Mouse (Mus musculus) CH12.LX (cell line): Measurements from ENCODE around the gene Rpl13. TPM values are rescaled to one million over a fixed set of nuclear protein-coding genes. Genes with fewer than 3 reads are reported as not detected.

Source experiments
- DNase-seq: peaks from one replicate; pipeline ENCODE4 v3.0.0-alpha.2; 2013; ENCODE audit errors: extremely low read depth
- H3K27ac ChIP-seq: 2 replicates; pipeline ENCODE4 v1.5.1; 2012; ENCODE audit warnings: low read depth, mild to moderate bottlenecking, control low read depth, moderate library complexity; ENCODE audit not compliant: insufficient read depth
- H3K27me3 ChIP-seq: replicated peaks from 2 replicates; pipeline ENCODE3; 2012; ENCODE audit warnings: inconsistent platforms
- H3K36me3 ChIP-seq, 2 experiments: replicated peaks in 1 of 2; 2 replicates each; pipeline versions ENCODE3 to v1.6.1; 2012; ENCODE audit warnings: inconsistent platforms in 1 of 2, low read length in 1 of 2, mild to moderate bottlenecking in 1 of 2, mixed read lengths in 1 of 2, moderate library complexity in 1 of 2; ENCODE audit not compliant: control insufficient read depth in 1 of 2, insufficient read depth in 1 of 2
- H3K4me1 ChIP-seq, 2 experiments: 2 replicates each; pipeline ENCODE4 v1.6.1; 2012; ENCODE audit warnings: inconsistent platforms in 1 of 2, moderate library complexity in 1 of 2; ENCODE audit not compliant: insufficient read depth in 2 of 2, control insufficient read depth in 1 of 2
- H3K4me2 ChIP-seq: 2 replicates; pipeline ENCODE4 v1.6.1; 2012; ENCODE audit warnings: low read depth, mild to moderate bottlenecking, control low read depth; ENCODE audit not compliant: poor library complexity, insufficient read depth, severe bottlenecking
- H3K4me3 ChIP-seq, 3 experiments: fragments of 150-350 bp in 1 of 3; sonication (generic) in 1 of 3; replicated peaks in 1 of 3; 2 replicates each; pipeline versions ENCODE3 to v1.5.1; 2011 to 2012; ENCODE audit warnings: low read depth in 2 of 3, low read length in 2 of 3, mild to moderate bottlenecking in 2 of 3, moderate library complexity in 2 of 3, control low read depth in 1 of 3, improper control_type of control experiment in 1 of 3, inconsistent platforms in 1 of 3, mixed read lengths in 1 of 3; ENCODE audit not compliant: poor library complexity in 1 of 3
- H3K79me2 ChIP-seq: replicated peaks from 2 replicates; pipeline ENCODE4 v1.6.1; 2012; ENCODE audit warnings: mild to moderate bottlenecking, moderate library complexity; ENCODE audit not compliant: control insufficient read depth, poor library complexity, insufficient read depth, severe bottlenecking; ENCODE audit errors: extremely low read depth
- H3K9ac ChIP-seq: 2 replicates; pipeline ENCODE4 v1.6.1; 2012; ENCODE audit warnings: low read depth, mild to moderate bottlenecking, control low read depth, moderate library complexity; ENCODE audit not compliant: insufficient read depth
- H3K9me3 ChIP-seq: replicated peaks from 2 replicates; pipeline ENCODE3; 2012; ENCODE audit warnings: low read length, inconsistent platforms, mixed read lengths
- BHLHE40 ChIP-seq: IDR thresholded peaks from 2 replicates; pipeline ENCODE4 v1.6.1; 2011; ENCODE audit warnings: mild to moderate bottlenecking, low read depth, low read length, improper control_type of control experiment
- CHD1 ChIP-seq: IDR thresholded peaks from 2 replicates; pipeline ENCODE4 v1.6.1; 2012; ENCODE audit warnings: low read depth, low read length, improper control_type of control experiment, inconsistent platforms
- CTCF ChIP-seq, 2 experiments: IDR thresholded peaks in 1 of 2; conservative IDR thresholded peaks in 1 of 2; 2 replicates each; pipeline ENCODE4 v1.5.1; 2011 to 2012; ENCODE audit warnings: low read depth in 2 of 2, low read length in 2 of 2, improper control_type of control experiment in 1 of 2, inconsistent platforms in 1 of 2, mild to moderate bottlenecking in 1 of 2, moderate library complexity in 1 of 2
- E2F4 ChIP-seq: IDR thresholded peaks from 2 replicates; pipeline ENCODE4 v1.6.1; 2011; ENCODE audit warnings: low read depth, low read length, improper control_type of control experiment; ENCODE audit not compliant: insufficient replicate concordance
- ELF1 ChIP-seq: IDR thresholded peaks from 2 replicates; pipeline ENCODE4 v1.6.1; 2014; ENCODE audit warnings: low read depth, mild to moderate bottlenecking, inconsistent platforms, low read length, improper control_type of control experiment
- EP300 ChIP-seq: IDR thresholded peaks from 2 replicates; pipeline ENCODE4 v1.6.1; 2011; ENCODE audit warnings: low read length, improper control_type of control experiment
- ETS1 ChIP-seq: conservative IDR thresholded peaks from 2 replicates; pipeline ENCODE4 v1.6.1; 2012; ENCODE audit warnings: low read depth, mild to moderate bottlenecking, inconsistent platforms, low read length, improper control_type of control experiment, moderate library complexity
- GABPA ChIP-seq: IDR thresholded peaks from 2 replicates; pipeline ENCODE4 v1.6.1; 2012; ENCODE audit warnings: low read depth, low read length, improper control_type of control experiment, inconsistent platforms; ENCODE audit not compliant: insufficient replicate concordance
- HCFC1 ChIP-seq: IDR thresholded peaks from 2 replicates; pipeline ENCODE4 v1.6.1; 2012; ENCODE audit warnings: low read depth, mild to moderate bottlenecking, inconsistent platforms, low read length, improper control_type of control experiment
- IRF4 ChIP-seq: IDR thresholded peaks from 2 replicates; pipeline ENCODE4 v1.6.1; 2014; ENCODE audit warnings: low read depth, mild to moderate bottlenecking, inconsistent platforms, low read length, improper control_type of control experiment
- JUN ChIP-seq: IDR thresholded peaks from 2 replicates; pipeline ENCODE4 v1.6.1; 2011; ENCODE audit warnings: low read depth, mild to moderate bottlenecking, low read length, improper control_type of control experiment, moderate library complexity; ENCODE audit not compliant: insufficient read depth
- JUND ChIP-seq: conservative IDR thresholded peaks from 2 replicates; pipeline ENCODE4 v1.6.1; 2011; ENCODE audit warnings: low read depth, low read length, improper control_type of control experiment
- KAT2A ChIP-seq: IDR thresholded peaks from 2 replicates; pipeline ENCODE4 v1.6.1; 2012; ENCODE audit warnings: low read length, improper control_type of control experiment, inconsistent platforms; ENCODE audit not compliant: insufficient replicate concordance
- MAFK ChIP-seq: IDR thresholded peaks from 2 replicates; pipeline ENCODE4 v1.6.1; 2011; ENCODE audit warnings: low read length, improper control_type of control experiment; ENCODE audit not compliant: insufficient replicate concordance
- MAX ChIP-seq: IDR thresholded peaks from 2 replicates; pipeline ENCODE4 v1.6.1; 2011; ENCODE audit warnings: low read length, improper control_type of control experiment
- MAZ ChIP-seq: IDR thresholded peaks from 2 replicates; pipeline ENCODE4 v1.6.1; 2012; ENCODE audit warnings: low read depth, mild to moderate bottlenecking, inconsistent platforms, low read length, improper control_type of control experiment, moderate library complexity
- MEF2A ChIP-seq: IDR thresholded peaks from 2 replicates; pipeline ENCODE4 v1.6.1; 2014; ENCODE audit warnings: low read depth, mild to moderate bottlenecking, inconsistent platforms, low read length, improper control_type of control experiment, borderline replicate concordance
- MXI1 ChIP-seq: IDR thresholded peaks from 2 replicates; pipeline ENCODE4 v1.6.1; 2011; ENCODE audit warnings: mild to moderate bottlenecking, low read depth, low read length, improper control_type of control experiment
- MYC ChIP-seq: IDR thresholded peaks from 2 replicates; pipeline ENCODE4 v1.6.1; 2011; ENCODE audit warnings: low read depth, mild to moderate bottlenecking, improper control_type of control experiment, low read length
- NELFE ChIP-seq: IDR thresholded peaks from 2 replicates; pipeline ENCODE4 v1.6.1; 2011; ENCODE audit warnings: low read depth, low read length, improper control_type of control experiment
- NRF1 ChIP-seq: IDR thresholded peaks from 2 replicates; pipeline ENCODE4 v1.6.1; 2014; ENCODE audit warnings: low read depth, mild to moderate bottlenecking, inconsistent platforms, low read length, improper control_type of control experiment, moderate library complexity
- PAX5 ChIP-seq: IDR thresholded peaks from 2 replicates; pipeline ENCODE4 v1.6.1; 2012; ENCODE audit warnings: low read length, inconsistent platforms, mixed read lengths
- POLR2A ChIP-seq: IDR thresholded peaks from 2 replicates; pipeline ENCODE4 v1.6.1; 2011; ENCODE audit warnings: low read depth, mild to moderate bottlenecking, improper control_type of control experiment, low read length
- POLR2AphosphoS2 ChIP-seq: IDR thresholded peaks from 2 replicates; pipeline ENCODE4 v1.6.1; 2011; ENCODE audit warnings: low read depth, low read length, improper control_type of control experiment
- RAD21 ChIP-seq: IDR thresholded peaks from 2 replicates; pipeline ENCODE4 v1.6.1; 2011; ENCODE audit warnings: low read depth, mild to moderate bottlenecking, low read length, improper control_type of control experiment, moderate library complexity
- SIN3A ChIP-seq: IDR thresholded peaks from 2 replicates; pipeline ENCODE4 v1.6.1; 2012; ENCODE audit warnings: low read length, improper control_type of control experiment, inconsistent platforms
- SMC3 ChIP-seq: IDR thresholded peaks from 2 replicates; pipeline ENCODE4 v1.6.1; 2011; ENCODE audit warnings: low read depth, low read length, improper control_type of control experiment
- TBP ChIP-seq: conservative IDR thresholded peaks from 2 replicates; pipeline ENCODE4 v1.6.1; 2011; ENCODE audit warnings: low read depth, low read length, improper control_type of control experiment
- TCF12 ChIP-seq: IDR thresholded peaks from 2 replicates; pipeline ENCODE4 v1.6.1; 2014; ENCODE audit warnings: low read depth, mild to moderate bottlenecking, inconsistent platforms, low read length, improper control_type of control experiment
- UBTF ChIP-seq: IDR thresholded peaks from 2 replicates; pipeline ENCODE4 v1.6.1; 2012; ENCODE audit warnings: low read depth, mild to moderate bottlenecking, inconsistent platforms, low read length, improper control_type of control experiment, moderate library complexity
- USF1 ChIP-seq: IDR thresholded peaks from 2 replicates; pipeline ENCODE4 v1.6.1; 2014; ENCODE audit warnings: low read depth, mild to moderate bottlenecking, inconsistent platforms, low read length, improper control_type of control experiment
- USF2 ChIP-seq: conservative IDR thresholded peaks from 2 replicates; pipeline ENCODE4 v1.6.1; 2011; ENCODE audit warnings: low read depth, low read length, improper control_type of control experiment
- ZC3H11A ChIP-seq: IDR thresholded peaks from 2 replicates; pipeline ENCODE4 v1.6.1; 2012; ENCODE audit warnings: low read depth, mild to moderate bottlenecking, inconsistent platforms, low read length, improper control_type of control experiment
- ZKSCAN1 ChIP-seq: IDR thresholded peaks from 2 replicates; pipeline ENCODE4 v1.6.1; 2012; ENCODE audit warnings: low read depth, inconsistent platforms, low read length, improper control_type of control experiment, borderline replicate concordance
- ZMIZ1 ChIP-seq: IDR thresholded peaks from 2 replicates; pipeline ENCODE4 v1.6.1; 2012; ENCODE audit warnings: low read depth, mild to moderate bottlenecking, inconsistent platforms, low read length, improper control_type of control experiment
- ZNF384 ChIP-seq: IDR thresholded peaks from 2 replicates; pipeline ENCODE4 v1.6.1; 2012; ENCODE audit warnings: low read depth, low read length, improper control_type of control experiment, inconsistent platforms
- dilution Hi-C: fragments of 300-500 bp; cut with MboI; formaldehyde crosslinking; loops from 2 replicates; pipeline ENCODE4 v1.14.3; 2020; ENCODE audit warnings: low sequenced_read_pairs; ENCODE audit not compliant: extremely low pct_unique_long_range_greater_than_20kb, extremely low pct_ligation_motif_present
- in situ Hi-C: fragments of 300-500 bp; cut with MboI; formaldehyde crosslinking; loops from 3 replicates; pipeline ENCODE4 v1.14.3; 2019; ENCODE audit warnings: low sequenced_read_pairs, low pct_ligation_motif_present, low pct_unique_long_range_greater_than_20kb, mixed read lengths
- polyA plus RNA-seq: library from polyadenylated mRNA; unstranded; fragments of >175 nt; gene quantifications from 2 replicates; pipeline ENCODE4 v1.2.1, GENCODE M21; 2012; ENCODE audit warnings: low read depth; ENCODE audit not compliant: insufficient read length
- total RNA-seq, 2 experiments: library from RNA; depleted of rRNA; stranded (reverse); fragments of 300-350 nt in 1 of 2; fragments of >200 nt in 1 of 2; gene quantifications; 2 replicates each; pipeline ENCODE4 v1.2.3; 2012 to 2014

Gene Rpl13
- total RNA-seq (2012; rRNA removed) (3,361 and 3,721 TPM in 2 replicates), total RNA-seq (2014; rRNA removed) (2,646 and 2,709 TPM in 2 replicates), polyA plus RNA-seq (973 and 1,610 TPM in 2 replicates)

- Histone ChIP-seq H3K4me3 (peak within 1 kb of the TSS; percentile 90 to 99 (median 97)), H3K27me3 (no peaks in the 10 kb centered on the region), H3K9ac (peak within 1 kb of the TSS; percentile 97), H3K36me3 (peaks cover 29 to 47% of the 10 kb centered on the region in 2 experiments), H3K4me1 (peaks cover 3 to 18% of the 10 kb centered on the region in 2 experiments), H3K27ac (peak within 1 kb of the TSS; percentile 72), H3K79me2 (peaks cover 22% of the 10 kb centered on the region), H3K4me2 (peak within 1 kb of the TSS; percentile 96), H3K9me3 (no peaks in the 10 kb centered on the region)
- dilution Hi-C loops (no loop called here), in situ Hi-C loops (loop anchor here (10.0 kb wide), 1 partner anchor 197 kb away; no protein-coding TSS in a partner anchor)
- DNase-seq = peak; percentile 94
- TF ChIP-seq CHD1 (peak; percentile 84; the same call in 1 of the 2 replicates), MAFK (no peak), CTCF (conservative IDR thresholded peaks at IDR 0.05 in 1 of 2, IDR thresholded peaks at IDR 0.05 in 1 of 2; ENCODE audit: low read depth in 2 of 2, low read length in 2 of 2) (no peak), ZMIZ1 (peak; percentile 96), TCF12 (peak; percentile 93), E2F4 (no peak), MYC (peak; percentile 74), NELFE (peak; percentile 98), MEF2A (0 out of 2 replicates have a peak, but pooled peaks have one; percentile 5), RAD21 (no peak), ZC3H11A (no peak), MAX (peak; percentile 64), ZNF384 (no peak; the same call in 1 of the 2 replicates), HCFC1 (peak; percentile 90), JUND (peak; percentile 75; the same call in 1 of the 2 replicates), PAX5 (no peak), KAT2A (peak; percentile 86; the same call in 1 of the 2 replicates), MXI1 (peak; percentile 72; the same call in 1 of the 2 replicates), UBTF (0 out of 2 replicates have a peak, but pooled peaks have one; percentile 6), NRF1 (no peak), ETS1 (no peak), BHLHE40 (no peak), SIN3A (peak; percentile 79), POLR2A (peak; percentile 99), MAZ (peak; percentile 37; the same call in 1 of the 2 replicates), USF2 (no peak), EP300 (peak; percentile 55), JUN (peak; percentile 54; the same call in 1 of the 2 replicates), SMC3 (no peak), USF1 (no peak), TBP (peak; percentile 96), GABPA (peak; percentile 13; the same call in 1 of the 2 replicates), POLR2AphosphoS2 (peak; percentile 87; the same call in 1 of the 2 replicates), IRF4 (peak; percentile 74; the same call in 1 of the 2 replicates), ELF1 (peak; percentile 64; the same call in 1 of the 2 replicates), ZKSCAN1 (no peak)
These were observed at the start of gene Rpl13 for GRCm38 (mm10) chr8:123101735-123102685. Rpl13 (plus strand) TSS chr8:123102350.
